Mouse (Mus musculus) lung, adult 2 months (tissue): ENCODE measurements at regions not wholly inside any gene's neighbourhood (a gene's known extent, or its start where the extent isn't known, plus 50 kb on each side); places are given as distances from the start of the nearest gene placed in this dataset.

ENCODE experiments used
- CTCF ChIP-seq: fragments of 200-500 bp; IDR thresholded peaks from 2 replicates; pipeline ENCODE4 v1.5.1; 2011; ENCODE audit warnings: mild to moderate bottlenecking, low read length, control low read depth; ENCODE audit not compliant: insufficient read depth
- POLR2A ChIP-seq: fragments of 200-500 bp; IDR thresholded peaks from 2 replicates; pipeline ENCODE4 v1.6.1; 2011; ENCODE audit warnings: low read depth, mild to moderate bottlenecking, control low read depth, low read length, borderline replicate concordance; ENCODE audit errors: extremely low read depth

DNA sequence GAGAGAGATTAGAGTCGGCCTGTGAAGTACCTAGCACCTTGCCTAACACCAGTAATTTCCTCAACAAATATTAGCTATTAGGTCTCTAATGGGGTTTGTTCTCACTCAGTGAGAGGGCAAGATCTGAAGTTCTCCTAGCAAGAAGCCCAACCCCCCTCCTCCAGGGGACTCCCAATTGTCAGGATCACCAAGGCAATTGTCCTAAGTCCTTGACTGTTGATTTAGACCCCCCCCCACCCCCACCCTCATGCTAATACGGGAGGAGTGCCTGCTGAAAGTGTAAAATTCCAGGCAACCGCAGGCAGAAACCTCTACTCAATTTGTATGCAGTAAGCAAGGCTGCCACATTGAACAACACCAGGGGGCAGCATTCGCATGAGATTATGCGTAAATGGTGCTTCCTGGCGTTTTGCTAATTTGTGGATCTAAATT, 94.6 kb upstream of the Foxd3 start:
- TF ChIP-seq CTCF (0 out of 2 replicates have a peak, but pooled peaks have one; percentile 2), POLR2A (no peak)
